Mouse (Mus musculus) liver, embryonic 16.5 days (tissue): ENCODE results near the gene Camkk2. TPM values are rescaled to one million over a fixed set of nuclear protein-coding genes. Genes with fewer than 3 reads are reported as not detected.
A peak's percentile ranks its signal among the peaks of the same experiment; 100 is the strongest.

ENCODE experiments used
- ATAC-seq: fragments of 200-750 bp; cut with Nextera tagmentation; 2 replicates; pipeline ENCODE4 v1.8.0; 2017; ENCODE audit warnings: low read depth, mild to moderate bottlenecking, moderate number of reproducible peaks, moderate library complexity
- H3K27ac ChIP-seq: fragments of 300-500 bp; sonication (generic); 2 replicates; pipeline ENCODE4 v1.5.1; 2014; ENCODE audit warnings: mild to moderate bottlenecking, low read length
- H3K27me3 ChIP-seq: fragments of 300-500 bp; sonication (generic); 2 replicates; pipeline ENCODE4 v1.6.1; 2014; ENCODE audit warnings: low read depth, low read length, mixed read lengths; ENCODE audit not compliant: control insufficient read depth, insufficient read depth
- H3K36me3 ChIP-seq: fragments of 300-500 bp; sonication (generic); 2 replicates; pipeline ENCODE4 v1.6.1; 2014; ENCODE audit warnings: mild to moderate bottlenecking; ENCODE audit not compliant: control insufficient read depth, insufficient read depth
- H3K4me1 ChIP-seq: fragments of 300-500 bp; sonication (generic); 2 replicates; pipeline ENCODE4 v1.6.1; 2014; ENCODE audit warnings: low read depth, low read length, mixed read lengths; ENCODE audit not compliant: control insufficient read depth
- H3K4me2 ChIP-seq: fragments of 300-500 bp; sonication (generic); 2 replicates; pipeline ENCODE4 v1.6.1; 2014; ENCODE audit warnings: low read depth, low read length, mixed read lengths
- H3K4me3 ChIP-seq: fragments of 300-500 bp; sonication (generic); 2 replicates; pipeline ENCODE4 v1.5.1; 2014; ENCODE audit warnings: low read depth, mild to moderate bottlenecking, low read length
- H3K9ac ChIP-seq: fragments of 300-500 bp; sonication (generic); 2 replicates; pipeline ENCODE4 v1.6.1; 2014; ENCODE audit warnings: low read depth, low read length
- H3K9me3 ChIP-seq: fragments of 300-500 bp; sonication (generic); replicated peaks from 2 replicates; pipeline ENCODE4 v1.6.1; 2016; ENCODE audit warnings: low read length; ENCODE audit not compliant: control insufficient read depth
- WGBS: fragments of 180-500 bp; shearing (Covaris S2); extraction: QIAGEN DNeasy Blood & Tissue Kit; methylation state at CpG from one replicate; pipeline ENCODE4 v1.1.7; 2014; ENCODE audit not compliant: insufficient replicate concordance; 5-methylcytosine and 5-hydroxymethylcytosine counted together
- polyA plus RNA-seq: library from polyadenylated mRNA; unstranded; fragments of >200 nt; fragmentation: Nextera tagmentation; extraction: Ambion mirVana; gene quantifications from 2 replicates; pipeline ENCODE4 v1.2.1, GENCODE M21; 2015

Camkk2 gene
- polyA plus RNA-seq, result 7.6 and 8.4 TPM in 2 replicates

DNA sequence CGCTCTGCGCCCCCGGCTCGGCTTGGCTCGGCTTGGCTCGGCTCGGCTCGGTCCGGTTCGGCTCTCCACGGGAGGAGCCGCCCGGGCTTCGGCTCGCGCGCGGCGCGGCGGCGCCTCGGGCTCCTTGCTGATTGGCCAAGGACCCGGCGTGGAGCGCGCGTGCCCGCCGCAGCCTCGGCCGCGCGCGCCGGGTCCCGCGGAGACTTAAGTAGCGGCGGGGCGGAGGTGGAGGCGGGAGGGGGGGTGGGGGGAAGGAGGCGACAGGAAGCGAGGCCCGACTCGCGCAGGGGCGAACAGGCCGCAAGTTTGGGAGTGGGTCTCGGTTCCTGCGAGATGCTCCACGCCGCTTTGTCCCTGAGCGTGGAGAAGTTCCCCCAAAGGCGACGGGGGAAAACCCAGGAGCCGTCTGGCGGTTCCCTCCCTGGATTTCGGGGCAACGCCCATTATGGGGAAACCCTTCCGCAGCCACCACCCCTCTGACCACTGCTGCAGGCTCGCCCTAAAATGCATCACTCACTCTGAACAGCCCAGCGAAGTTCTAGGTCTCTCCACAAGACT, at the start of gene Camkk2:
Camkk2 (minus strand) TSS at position 133 of the 558 bp plus-strand sequence.
- Histone ChIP-seq H3K4me2 (peak within 1 kb of the TSS; percentile 92), H3K27ac (peak within 1 kb of the TSS; percentile 64), H3K36me3 (no peaks in the 10 kb centered on the region), H3K9me3 (no peaks in the 10 kb centered on the region), H3K27me3 (no peaks in the 10 kb centered on the region), H3K4me1 (peaks cover 34% of the 10 kb centered on the region), H3K4me3 (peak within 1 kb of the TSS; percentile 85), H3K9ac (peak within 1 kb of the TSS; percentile 91)
- WGBS, result under 1% methylated on average over 45 of the region's 63 CpGs
- peak; percentile 80 for ATAC-seq

DNA sequence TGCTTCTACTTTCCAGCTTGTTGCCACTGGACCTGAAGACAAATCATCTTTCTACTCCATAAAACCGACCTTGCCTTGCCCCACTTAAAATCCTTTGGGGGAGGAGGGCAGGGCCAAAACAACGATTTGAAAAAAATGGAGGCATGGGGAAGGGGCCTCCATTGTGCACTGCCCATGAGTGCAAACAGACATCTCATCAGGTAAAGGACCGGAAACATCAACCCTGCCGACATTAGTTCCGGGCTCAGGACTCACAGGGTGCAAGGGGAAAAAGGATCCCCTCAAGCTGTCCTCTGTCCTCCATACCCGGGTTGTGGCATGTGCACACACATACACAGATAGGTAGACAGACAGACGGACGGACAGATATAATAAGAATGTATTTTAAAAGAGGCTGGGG, 45.9 kb upstream of the Camkk2 start:
- H3K4me1 ChIP-seq, result peaks cover 12% of the 10 kb centered on the region
- H3K4me3 ChIP-seq, result no peak overlapping the region
- H3K27me3 ChIP-seq, result no peaks in the 10 kb centered on the region
- no peak overlapping the region for H3K9ac ChIP-seq
- H3K27ac ChIP-seq, result no peak overlapping the region
- WGBS, result 73% methylated on average over 8 of the region's 8 CpGs
- no peak overlapping the region for H3K4me2 ChIP-seq
- H3K36me3 ChIP-seq, result no peaks in the 10 kb centered on the region
- H3K9me3 ChIP-seq, result no peaks in the 10 kb centered on the region
- ATAC-seq, result no peak

DNA sequence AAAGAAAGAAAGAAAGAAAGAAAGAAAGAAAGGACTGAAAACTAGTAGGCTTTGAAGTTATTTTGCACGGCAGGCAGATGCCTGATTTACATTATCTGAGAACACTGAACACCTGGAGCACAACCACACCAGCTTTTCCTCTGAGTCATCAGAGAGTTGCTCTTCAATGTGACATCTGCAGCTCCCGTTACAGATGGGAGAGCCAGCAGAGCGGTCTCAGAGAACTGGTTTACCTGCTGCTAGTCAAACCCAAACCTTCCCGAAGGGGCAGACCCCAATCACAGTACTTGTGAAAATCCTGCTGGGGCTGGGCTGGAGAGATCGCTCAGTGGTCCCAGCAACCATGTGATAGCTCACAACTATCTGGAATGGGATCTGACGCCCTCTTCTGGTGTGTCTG, 45.2 kb upstream of the Camkk2 start:
- H3K27me3 ChIP-seq, result no peaks in the 10 kb centered on the region
- H3K4me2 ChIP-seq, result no peak overlapping the region
- H3K9me3 ChIP-seq, result no peaks in the 10 kb centered on the region
- H3K27ac ChIP-seq, result no peak overlapping the region
- peaks cover 18% of the 10 kb centered on the region for H3K4me1 ChIP-seq
- no peak for ATAC-seq
- no peaks in the 10 kb centered on the region for H3K36me3 ChIP-seq
- WGBS, result 59% methylated on average over 6 of the region's 6 CpGs
- no peak overlapping the region for H3K4me3 ChIP-seq
- H3K9ac ChIP-seq, result no peak overlapping the region

DNA sequence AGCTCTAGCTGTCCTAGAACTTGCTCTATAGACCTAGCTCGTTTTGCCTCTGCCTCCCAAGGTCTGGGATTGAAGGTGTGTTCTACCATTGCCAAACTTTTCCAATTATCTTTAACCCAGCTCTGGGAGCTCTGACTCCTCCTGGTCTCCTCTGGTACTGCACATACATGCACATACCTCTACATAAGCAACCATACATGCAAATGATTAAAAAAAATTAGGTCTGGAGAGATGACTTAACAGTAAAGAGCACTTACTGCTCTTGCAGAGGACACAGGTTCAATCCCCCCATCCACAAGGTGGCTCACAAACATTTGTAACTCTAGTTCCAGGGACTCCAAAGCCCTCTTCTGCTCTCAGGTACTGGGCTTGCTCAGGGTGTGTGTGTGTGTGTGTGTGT, 44.8 kb upstream of the Camkk2 start:
- Histone ChIP-seq H3K4me3 (no peak overlapping the region), H3K27me3 (no peaks in the 10 kb centered on the region), H3K4me2 (no peak overlapping the region), H3K9ac (no peak overlapping the region), H3K9me3 (no peaks in the 10 kb centered on the region), H3K4me1 (peaks cover 21% of the 10 kb centered on the region), H3K36me3 (peaks cover 2% of the 10 kb centered on the region), H3K27ac (no peak overlapping the region)
- 70% methylated on average over 1 of the region's 1 CpGs for WGBS
- ATAC-seq, result no peak

GRCm38 (mm10) chr5:122822441-122822840, 43.2 kb upstream of the Camkk2 start:
- Histone ChIP-seq H3K36me3 (peaks cover 17% of the 10 kb centered on the region), H3K27me3 (no peaks in the 10 kb centered on the region), H3K9me3 (no peaks in the 10 kb centered on the region), H3K27ac (no peak overlapping the region), H3K9ac (no peak overlapping the region), H3K4me1 (peaks cover 25% of the 10 kb centered on the region), H3K4me3 (no peak overlapping the region), H3K4me2 (no peak overlapping the region)
- WGBS, result 65% methylated on average over 4 of the region's 4 CpGs
- ATAC-seq, result no peak

- ATAC-seq, result peak; percentile 12; the same call in 1 of the 2 replicates
- Histone ChIP-seq H3K9me3 (no peaks in the 10 kb centered on the region), H3K4me2 (peak overlapping the region; percentile 84), H3K27me3 (no peaks in the 10 kb centered on the region), H3K27ac (peak overlapping the region; percentile 97), H3K4me1 (peaks cover 25% of the 10 kb centered on the region), H3K4me3 (peak overlapping the region; percentile 93), H3K9ac (peak overlapping the region; percentile 90), H3K36me3 (peaks cover 25% of the 10 kb centered on the region)
- under 1% methylated on average over 10 of the region's 10 CpGs for WGBS
These were observed 42.3 kb upstream of the Camkk2 start for GRCm38 (mm10) chr5:122821524-122821885.

GRCm38 (mm10) chr5:122820777-122821523, 41.7 kb upstream of the Camkk2 start, which contains the start of gene Anapc5:
TSS of gene Anapc5 (minus strand) at chr5:122821339.
- ATAC-seq, result peak; percentile 99
- peak within 1 kb of the TSS; percentile 97 for H3K27ac ChIP-seq
- H3K4me1 ChIP-seq, result peaks cover 25% of the 10 kb centered on the region
- H3K9ac ChIP-seq, result peak within 1 kb of the TSS; percentile 90
- no peaks in the 10 kb centered on the region for H3K9me3 ChIP-seq
- H3K27me3 ChIP-seq, result no peaks in the 10 kb centered on the region
- H3K4me2 ChIP-seq, result peak within 1 kb of the TSS; percentile 84
- H3K4me3 ChIP-seq, result peak within 1 kb of the TSS; percentile 93
- WGBS, result under 1% methylated on average over 55 of the region's 55 CpGs
- peaks cover 28% of the 10 kb centered on the region for H3K36me3 ChIP-seq

DNA sequence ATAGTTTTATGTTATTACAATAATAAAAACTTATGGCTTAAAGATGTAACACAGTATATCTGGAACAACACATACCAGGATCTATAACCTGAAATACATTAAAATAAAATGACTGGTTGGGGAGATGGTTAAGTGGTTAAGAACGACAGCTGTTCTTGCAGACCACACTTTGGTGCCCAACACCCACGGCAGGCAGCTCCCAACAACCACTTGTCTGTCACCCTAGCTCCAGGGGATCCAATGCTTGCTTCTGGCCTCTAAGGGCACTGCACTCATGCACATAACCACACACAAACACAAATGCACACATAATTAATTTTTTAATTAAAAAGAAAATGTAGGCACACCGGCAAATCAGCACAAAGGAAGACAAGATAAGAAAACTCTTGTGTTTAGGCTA, 33.5 kb upstream of the Camkk2 start:
- H3K36me3 ChIP-seq, result peaks cover 56% of the 10 kb centered on the region
- WGBS, result 54% methylated on average over 3 of the region's 3 CpGs
- no peak overlapping the region for H3K4me2 ChIP-seq

More for the DNA sequence above, 33.5 kb upstream of the Camkk2 start:
- Histone ChIP-seq H3K4me3 (no peak overlapping the region), H3K9me3 (no peaks in the 10 kb centered on the region), H3K9ac (no peak overlapping the region), H3K27ac (no peak overlapping the region), H3K4me1 (no peaks in the 10 kb centered on the region; the same call in 1 of the 2 replicates), H3K27me3 (no peaks in the 10 kb centered on the region)
- no peak for ATAC-seq
